Mouse (Mus musculus) heart, embryonic 16.5 days (tissue): ENCODE data around the gene Stk38l. TPM values are rescaled to one million over a fixed set of nuclear protein-coding genes. Genes with fewer than 3 reads are reported as not detected.

ENCODE experiments used
- ATAC-seq: fragments of 200-750 bp; cut with Nextera tagmentation; replicated peaks from 2 replicates; pipeline ENCODE4 v1.8.0; 2017; ENCODE audit warnings: moderate number of reproducible peaks; ENCODE audit not compliant: insufficient read depth, low FRiP score; ENCODE audit errors: extremely low read depth
- H3K27ac ChIP-seq: fragments of 300-500 bp; sonication (generic); 2 replicates; pipeline ENCODE4 v1.5.1; 2014; ENCODE audit warnings: mild to moderate bottlenecking, low read length, control low read depth, moderate library complexity
- H3K27me3 ChIP-seq: fragments of 300-500 bp; sonication (generic); 2 replicates; pipeline ENCODE4 v1.6.1; 2014; ENCODE audit warnings: low read length, mixed read lengths; ENCODE audit not compliant: control insufficient read depth, insufficient read depth
- H3K36me3 ChIP-seq: fragments of 300-500 bp; sonication (generic); 2 replicates; pipeline ENCODE4 v1.6.1; 2014; ENCODE audit not compliant: control insufficient read depth, insufficient read depth
- H3K4me1 ChIP-seq: fragments of 300-500 bp; sonication (generic); 2 replicates; pipeline ENCODE4 v1.6.1; 2014; ENCODE audit warnings: low read length, mixed read lengths; ENCODE audit not compliant: control insufficient read depth, insufficient read depth
- H3K4me2 ChIP-seq: fragments of 300-500 bp; sonication (generic); 2 replicates; pipeline ENCODE4 v1.6.1; 2014; ENCODE audit warnings: low read depth, mild to moderate bottlenecking, control low read depth, low read length
- H3K4me3 ChIP-seq: fragments of 300-500 bp; sonication (generic); 2 replicates; pipeline ENCODE4 v1.5.1; 2014; ENCODE audit warnings: mild to moderate bottlenecking, control low read depth, low read length
- H3K9ac ChIP-seq: fragments of 300-500 bp; sonication (generic); 2 replicates; pipeline ENCODE4 v1.6.1; 2014; ENCODE audit warnings: low read length, control low read depth
- H3K9me3 ChIP-seq: fragments of 300-500 bp; sonication (generic); replicated peaks from 2 replicates; pipeline ENCODE4 v1.6.1; 2016; ENCODE audit warnings: low read length; ENCODE audit not compliant: control insufficient read depth
- WGBS: fragments of 180-500 bp; shearing (Covaris S2); extraction: QIAGEN DNeasy Blood & Tissue Kit; methylation state at CpG from one replicate; pipeline ENCODE4 v1.1.7; 2014; 5-methylcytosine and 5-hydroxymethylcytosine counted together
- polyA plus RNA-seq: library from polyadenylated mRNA; unstranded; fragments of >200 nt; fragmentation: Nextera tagmentation; extraction: Ambion mirVana; gene quantifications from 2 replicates; pipeline ENCODE4 v1.2.1, GENCODE M21; 2015

Stk38l gene
- polyA plus RNA-seq, 1 experiment from 2014 or later: 28.9 TPM

- Histone ChIP-seq H3K4me1 (0 out of 2 replicates have a peak, but pooled peaks cover 2% of the 10 kb centered on the region), H3K4me3 (no peak overlapping the region), H3K27me3 (no peaks in the 10 kb centered on the region), H3K27ac (no peak overlapping the region), H3K9me3 (no peaks in the 10 kb centered on the region), H3K4me2 (no peak overlapping the region), H3K9ac (no peak overlapping the region), H3K36me3 (no peaks in the 10 kb centered on the region)
- 61% methylated on average over 5 of the region's 5 CpGs for WGBS
- no peak for ATAC-seq
These were observed 72.7 kb downstream of the Stk38l start for GRCm38 (mm10) chr6:146797446-146797845.

- H3K36me3 ChIP-seq: peaks cover 7% of the 10 kb centered on the region; the same call in 1 of the 2 replicates
- no peak overlapping the region for H3K9ac ChIP-seq
- no peak for ATAC-seq
- 78% methylated on average over 6 of the region's 6 CpGs for WGBS
- H3K4me2 ChIP-seq: no peak overlapping the region
- H3K27ac ChIP-seq: no peak overlapping the region
- no peak overlapping the region for H3K4me3 ChIP-seq
- no peaks in the 10 kb centered on the region for H3K4me1 ChIP-seq
- no peaks in the 10 kb centered on the region for H3K27me3 ChIP-seq
- no peaks in the 10 kb centered on the region for H3K9me3 ChIP-seq
These were observed 85.2 kb downstream of the Stk38l start for GRCm38 (mm10) chr6:146809991-146810390.

- Histone ChIP-seq H3K9me3 (no peaks in the 10 kb centered on the region), H3K27ac (no peak overlapping the region), H3K4me2 (no peak overlapping the region), H3K27me3 (no peaks in the 10 kb centered on the region), H3K4me3 (no peak overlapping the region), H3K36me3 (peaks cover 3% of the 10 kb centered on the region; the same call in 1 of the 2 replicates), H3K4me1 (no peaks in the 10 kb centered on the region), H3K9ac (no peak overlapping the region)
- ATAC-seq: no peak
- WGBS: 84% methylated on average over 5 of the region's 5 CpGs
These were observed 88.2 kb downstream of the Stk38l start for GRCm38 (mm10) chr6:146813007-146813406.

GRCm38 (mm10) chr6:146820177-146820965 is 95.6 kb downstream of the Stk38l start:
- 80% methylated on average over 29 of the region's 29 CpGs for WGBS
- no peaks in the 10 kb centered on the region for H3K27me3 ChIP-seq
- no peak for ATAC-seq

GRCm38 (mm10) chr6:146821958-146822357 is 97.2 kb downstream of the Stk38l start:
- Histone ChIP-seq H3K27me3 (no peaks in the 10 kb centered on the region), H3K4me1 (no peaks in the 10 kb centered on the region), H3K4me3 (no peak overlapping the region), H3K36me3 (no peaks in the 10 kb centered on the region), H3K9me3 (no peaks in the 10 kb centered on the region), H3K9ac (no peak overlapping the region), H3K4me2 (no peak overlapping the region), H3K27ac (no peak overlapping the region)
- ATAC-seq: no peak
- WGBS: 86% methylated on average over 13 of the region's 13 CpGs

More at GRCm38 (mm10) chr6:146820177-146820965, 95.6 kb downstream of the Stk38l start:
- Histone ChIP-seq H3K9me3 (no peaks in the 10 kb centered on the region), H3K4me2 (no peak overlapping the region), H3K27ac (no peak overlapping the region), H3K36me3 (no peaks in the 10 kb centered on the region), H3K4me3 (no peak overlapping the region), H3K4me1 (no peaks in the 10 kb centered on the region), H3K9ac (no peak overlapping the region)

GRCm38 (mm10) chr6:146824727-146825486 is 100.1 kb downstream of the Stk38l start:
- no peak overlapping the region for H3K4me3 ChIP-seq

GRCm38 (mm10) chr6:146825487-146825773 is 100.6 kb downstream of the Stk38l start:
- H3K4me1 ChIP-seq: no peaks in the 10 kb centered on the region
- no peaks in the 10 kb centered on the region for H3K9me3 ChIP-seq
- H3K27me3 ChIP-seq: no peaks in the 10 kb centered on the region
- ATAC-seq: no peak
- H3K36me3 ChIP-seq: no peaks in the 10 kb centered on the region
- WGBS: 70% methylated on average over 1 of the region's 1 CpGs
- no peak overlapping the region for H3K4me2 ChIP-seq
- H3K27ac ChIP-seq: no peak overlapping the region
- H3K4me3 ChIP-seq: no peak overlapping the region
- H3K9ac ChIP-seq: no peak overlapping the region

More at GRCm38 (mm10) chr6:146824727-146825486, 100.1 kb downstream of the Stk38l start:
- Histone ChIP-seq H3K36me3 (no peaks in the 10 kb centered on the region), H3K9me3 (no peaks in the 10 kb centered on the region), H3K4me1 (no peaks in the 10 kb centered on the region), H3K4me2 (no peak overlapping the region), H3K9ac (no peak overlapping the region), H3K27ac (no peak overlapping the region), H3K27me3 (no peaks in the 10 kb centered on the region)
- 41% methylated on average over 16 of the region's 16 CpGs for WGBS
- no peak for ATAC-seq
